Mouse (Mus musculus) hindbrain, embryonic 11.5 days (tissue): ENCODE measurements at regions not wholly inside any gene's neighbourhood (a gene's known extent, or its start where the extent isn't known, plus 50 kb on each side); places are given as distances from the start of the nearest gene placed in this dataset.
"Not testable (repeated sequence)": the region's sequence is repeated elsewhere in the genome, so short reads cannot be mapped to it uniquely, and the experiment has no call there.

ENCODE experiments used
- ATAC-seq: fragments of 200-750 bp; cut with Nextera tagmentation; 2 replicates; pipeline ENCODE4 v1.8.0; 2017; ENCODE audit warnings: mild to moderate bottlenecking, moderate TSS enrichment, moderate library complexity; ENCODE audit not compliant: low FRiP score
- DNase-seq: peaks from one replicate; pipeline ENCODE4 v3.0.0-alpha.2; 2015; ENCODE audit warnings: low spot score
- H3K27ac ChIP-seq: fragments of 300-500 bp; sonication (generic); 2 replicates; pipeline ENCODE4 v1.5.1; 2014; ENCODE audit warnings: mild to moderate bottlenecking, low read depth, low read length
- H3K27me3 ChIP-seq: fragments of 300-500 bp; sonication (generic); 2 replicates; pipeline ENCODE4 v1.6.1; 2014; ENCODE audit warnings: mild to moderate bottlenecking, low read length, moderate library complexity, mixed read lengths; ENCODE audit not compliant: control insufficient read depth, insufficient read depth
- H3K36me3 ChIP-seq: fragments of 300-500 bp; sonication (generic); 2 replicates; pipeline ENCODE4 v1.6.1; 2014; ENCODE audit warnings: mild to moderate bottlenecking, low read length, moderate library complexity, mixed read lengths; ENCODE audit not compliant: control insufficient read depth, insufficient read depth
- H3K4me1 ChIP-seq: fragments of 300-500 bp; sonication (generic); replicated peaks from 2 replicates; pipeline ENCODE4 v1.6.1; 2014; ENCODE audit warnings: low read length, mixed read lengths; ENCODE audit not compliant: control insufficient read depth, insufficient read depth
- H3K4me2 ChIP-seq: fragments of 300-500 bp; sonication (generic); replicated peaks from 2 replicates; pipeline ENCODE4 v1.6.1; 2014; ENCODE audit warnings: mild to moderate bottlenecking, low read depth, low read length
- H3K4me3 ChIP-seq: fragments of 300-500 bp; sonication (generic); 2 replicates; pipeline ENCODE4 v1.5.1; 2014; ENCODE audit warnings: low read depth, low read length
- H3K9ac ChIP-seq: fragments of 300-500 bp; sonication (generic); 2 replicates; pipeline ENCODE4 v1.6.1; 2014; ENCODE audit warnings: low read depth, low read length
- H3K9me3 ChIP-seq: fragments of 300-500 bp; sonication (generic); 2 replicates; pipeline ENCODE4 v1.6.1; 2016; ENCODE audit warnings: low read length; ENCODE audit not compliant: control insufficient read depth
- WGBS: fragments of 180-500 bp; shearing (Covaris S2); extraction: QIAGEN DNeasy Blood & Tissue Kit; methylation state at CpG from one replicate; pipeline ENCODE4 v1.1.7; 2014; 5-methylcytosine and 5-hydroxymethylcytosine counted together

GRCm38 (mm10) chr5:25639187-25639586, 66.4 kb downstream of the Xrcc2 start:
- no peak for DNase-seq
- WGBS: 87% methylated on average over 5 of the region's 5 CpGs
- no peak for ATAC-seq

GRCm38 (mm10) chr5:25638097-25638496, 67.5 kb downstream of the Xrcc2 start:
- no peaks in the 10 kb centered on the region for H3K9me3 ChIP-seq
- no peak overlapping the region for H3K27ac ChIP-seq
- H3K4me1 ChIP-seq: no peaks in the 10 kb centered on the region
- no peak overlapping the region for H3K4me3 ChIP-seq
- no peak overlapping the region for H3K4me2 ChIP-seq
- no peaks in the 10 kb centered on the region for H3K27me3 ChIP-seq
- H3K9ac ChIP-seq: no peak overlapping the region
- ATAC-seq: no peak
- no peaks in the 10 kb centered on the region for H3K36me3 ChIP-seq
- no peak for DNase-seq

More at GRCm38 (mm10) chr5:25639187-25639586, 66.4 kb downstream of the Xrcc2 start:
- no peak overlapping the region for H3K4me2 ChIP-seq
- H3K9me3 ChIP-seq: no peaks in the 10 kb centered on the region
- no peak overlapping the region for H3K4me3 ChIP-seq
- no peak overlapping the region for H3K27ac ChIP-seq
- no peaks in the 10 kb centered on the region for H3K27me3 ChIP-seq
- no peaks in the 10 kb centered on the region for H3K4me1 ChIP-seq
- H3K36me3 ChIP-seq: no peaks in the 10 kb centered on the region
- H3K9ac ChIP-seq: no peak overlapping the region

DNA sequence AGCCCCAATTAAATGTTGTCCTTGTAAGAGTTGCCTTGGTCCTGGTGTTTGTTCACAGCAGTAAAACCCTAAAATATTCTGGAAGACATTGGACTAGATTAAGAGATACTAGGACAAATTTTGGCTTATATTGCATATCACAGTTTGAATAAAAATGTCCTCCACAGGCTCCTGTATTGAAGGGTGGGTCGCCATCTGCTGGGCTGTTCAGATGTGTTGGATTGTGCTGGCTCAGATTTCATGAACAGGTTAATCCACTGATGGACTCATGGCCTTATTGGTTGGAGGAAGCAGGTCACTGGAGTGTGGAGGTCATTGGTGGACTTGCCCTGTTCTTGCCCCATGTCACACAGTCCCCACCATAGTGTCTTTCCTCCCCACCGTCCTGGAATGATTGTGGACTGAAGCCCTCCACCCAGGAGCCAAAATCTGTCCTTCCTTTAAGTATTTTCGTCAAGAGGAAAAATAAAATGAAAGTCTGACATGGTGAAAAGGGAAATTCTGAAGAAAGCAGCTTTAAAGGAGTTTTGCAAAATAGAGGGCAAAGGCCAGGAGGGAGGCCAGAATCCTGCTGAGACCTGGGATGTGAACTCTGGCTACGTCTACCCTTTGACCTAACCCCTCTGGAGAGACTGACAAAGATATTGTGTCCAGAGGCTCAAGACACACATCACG, 72.6 kb downstream of the Xrcc2 start:
- Histone ChIP-seq H3K4me2 (no peak overlapping the region), H3K4me3 (no peak overlapping the region), H3K36me3 (no peaks in the 10 kb centered on the region), H3K27ac (no peak overlapping the region), H3K9me3 (no peaks in the 10 kb centered on the region), H3K4me1 (no peaks in the 10 kb centered on the region), H3K9ac (no peak overlapping the region), H3K27me3 (no peaks in the 10 kb centered on the region)
- no peak for ATAC-seq
- no peak for DNase-seq
- WGBS: 41% methylated on average over 5 of the region's 5 CpGs

DNA sequence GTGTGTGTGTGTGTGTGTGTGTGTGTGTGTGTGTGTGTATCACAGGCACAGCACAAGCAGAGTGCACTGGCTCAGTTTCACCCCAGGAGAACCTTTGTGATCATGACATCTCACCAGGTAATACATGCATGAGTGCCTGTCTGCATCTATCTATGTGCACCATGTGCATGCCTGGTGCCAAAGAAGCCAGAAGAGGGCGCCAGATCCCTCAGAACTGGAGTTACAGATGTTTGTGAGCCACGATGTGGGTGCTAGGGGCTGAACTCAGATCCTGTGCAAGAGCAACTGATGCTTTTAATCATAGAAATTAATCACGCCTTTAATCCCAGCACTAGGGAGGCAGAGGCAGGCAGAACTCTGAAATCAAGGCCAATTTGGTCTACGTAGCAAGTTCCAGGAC, 75.9 kb downstream of the Xrcc2 start:
- H3K9me3 ChIP-seq: no peaks in the 10 kb centered on the region
- H3K27me3 ChIP-seq: no peaks in the 10 kb centered on the region
- no peak for ATAC-seq
- H3K36me3 ChIP-seq: no peaks in the 10 kb centered on the region
- no peaks in the 10 kb centered on the region for H3K4me1 ChIP-seq
- H3K27ac ChIP-seq: no peak overlapping the region
- H3K4me3 ChIP-seq: no peak overlapping the region
- no peak for DNase-seq
- no peak overlapping the region for H3K9ac ChIP-seq
- 85% methylated on average over 4 of the region's 4 CpGs for WGBS
- no peak overlapping the region for H3K4me2 ChIP-seq

DNA sequence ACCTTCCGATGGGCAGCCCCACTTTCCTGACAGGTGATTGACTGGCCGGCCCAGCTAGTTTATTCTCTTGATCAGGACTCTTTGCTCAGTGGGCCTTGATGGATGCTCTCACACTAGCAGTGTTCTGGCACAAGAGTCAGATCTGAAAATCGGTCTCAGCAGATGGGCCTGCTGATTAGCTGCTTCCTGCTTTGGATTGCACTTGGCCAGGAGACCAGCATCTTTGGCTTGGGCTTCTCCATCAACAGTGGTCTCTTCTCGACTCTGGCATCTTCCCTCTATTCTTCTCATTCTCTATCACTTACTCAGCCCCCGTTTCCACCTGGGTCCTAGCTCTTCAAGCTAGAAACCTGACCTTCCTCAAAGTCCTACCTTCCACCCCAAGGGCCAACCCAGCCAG, 77.1 kb downstream of the Xrcc2 start:
- ATAC-seq (no peak), DNase-seq (no peak)
- H3K4me3 ChIP-seq: no peak overlapping the region
- H3K9ac ChIP-seq: no peak overlapping the region
- H3K36me3 ChIP-seq: no peaks in the 10 kb centered on the region
- H3K9me3 ChIP-seq: no peaks in the 10 kb centered on the region
- H3K27ac ChIP-seq: no peak overlapping the region
- 90% methylated on average over 5 of the region's 5 CpGs for WGBS
- H3K4me2 ChIP-seq: no peak overlapping the region
- no peaks in the 10 kb centered on the region for H3K27me3 ChIP-seq
- no peaks in the 10 kb centered on the region for H3K4me1 ChIP-seq

- Histone ChIP-seq H3K4me1 (no peaks in the 10 kb centered on the region), H3K27ac (no peak overlapping the region), H3K9ac (no peak overlapping the region), H3K9me3 (no peaks in the 10 kb centered on the region), H3K27me3 (no peaks in the 10 kb centered on the region), H3K4me2 (no peak overlapping the region), H3K36me3 (no peaks in the 10 kb centered on the region), H3K4me3 (no peak overlapping the region)
- no peak for DNase-seq
- no peak for ATAC-seq
- 77% methylated on average over 5 of the region's 5 CpGs for WGBS
Measured at GRCm38 (mm10) chr5:25627086-25627485, 78.5 kb downstream of the Xrcc2 start.

DNA sequence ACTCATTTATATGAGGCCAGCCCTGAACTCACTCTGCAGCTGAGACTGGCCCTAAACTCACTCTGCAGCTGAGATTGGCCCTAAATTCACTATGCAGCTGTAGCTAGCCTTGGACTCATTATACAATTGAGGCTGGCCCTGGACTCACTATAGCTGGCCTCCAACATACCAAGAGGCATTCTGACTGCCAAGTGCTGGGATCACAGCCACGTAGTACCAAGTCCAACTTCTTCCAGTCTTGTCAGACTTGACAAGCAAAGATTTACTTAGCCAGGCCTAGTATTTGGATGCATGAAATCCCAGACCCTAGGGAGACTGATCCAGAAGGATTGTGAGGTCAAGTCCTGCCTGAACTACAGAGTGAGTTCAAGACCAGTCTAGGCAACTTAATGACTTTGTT, 81.6 kb downstream of the Xrcc2 start:
- no peak for DNase-seq
- Histone ChIP-seq H3K4me3 (no peak overlapping the region), H3K4me2 (no peak overlapping the region), H3K27me3 (no peaks in the 10 kb centered on the region), H3K9me3 (no peaks in the 10 kb centered on the region), H3K36me3 (no peaks in the 10 kb centered on the region), H3K4me1 (no peaks in the 10 kb centered on the region), H3K9ac (no peak overlapping the region), H3K27ac (no peak overlapping the region)
- no peak for ATAC-seq
- WGBS: 82% methylated on average over 1 of the region's 1 CpGs

DNA sequence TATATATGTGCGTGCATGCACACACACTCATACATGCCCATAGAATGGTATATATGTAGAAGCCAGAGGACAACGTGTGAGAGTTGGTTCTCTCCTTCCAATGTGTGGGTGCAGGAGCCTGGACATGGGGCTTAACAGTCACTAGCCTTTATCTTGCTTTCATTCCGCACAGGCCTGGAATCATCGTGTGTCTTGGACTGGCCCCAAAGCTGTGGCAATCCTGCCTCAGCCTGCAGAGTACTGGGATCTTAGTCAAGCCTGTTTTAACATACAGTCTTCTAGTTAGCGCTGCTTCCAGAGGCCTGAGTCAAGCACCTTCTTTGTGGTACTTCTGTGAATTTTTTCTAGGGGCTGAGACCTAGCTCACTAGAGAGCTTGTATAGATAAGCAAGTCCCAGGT, 85.8 kb downstream of the Xrcc2 start:
- no peak overlapping the region for H3K9ac ChIP-seq
- no peak for ATAC-seq
- H3K9me3 ChIP-seq: no peaks in the 10 kb centered on the region
- WGBS: 92% methylated on average over 5 of the region's 5 CpGs
- H3K4me2 ChIP-seq: no peak overlapping the region
- H3K27me3 ChIP-seq: no peaks in the 10 kb centered on the region
- no peaks in the 10 kb centered on the region for H3K36me3 ChIP-seq
- no peaks in the 10 kb centered on the region for H3K4me1 ChIP-seq
- DNase-seq: no peak
- H3K4me3 ChIP-seq: no peak overlapping the region
- H3K27ac ChIP-seq: no peak overlapping the region

- WGBS: 91% methylated on average over 2 of the region's 2 CpGs
- not testable (repeated sequence) for ATAC-seq
Measured at GRCm38 (mm10) chr5:25619337-25619736, 86.3 kb downstream of the Xrcc2 start.

More at GRCm38 (mm10) chr5:25619337-25619736, 86.3 kb downstream of the Xrcc2 start:
- not testable (repeated sequence) for H3K9me3 ChIP-seq, H3K27ac ChIP-seq, H3K4me2 ChIP-seq, H3K4me1 ChIP-seq, DNase-seq, H3K4me3 ChIP-seq, H3K27me3 ChIP-seq, H3K36me3 ChIP-seq, H3K9ac ChIP-seq
